Mouse (Mus musculus): ENCODE data around the gene Sned1. TPM values are rescaled to one million over a fixed set of nuclear protein-coding genes. Genes with fewer than 3 reads are reported as not detected.
A peak's percentile ranks its signal among the peaks of the same experiment; 100 is the strongest.
"Not testable (repeated sequence)": the region's sequence is repeated elsewhere in the genome, so short reads cannot be mapped to it uniquely, and the experiment has no call there.

Sned1 gene
- 5.8 and 6.7 TPM in 2 replicates for polyA plus RNA-seq (2015; fragmentation: Nextera tagmentation; extraction: Ambion mirVana)

- peaks cover 14% of the 10 kb centered on the region for H3K4me1 ChIP-seq (replicated peaks)
- peak within 1 kb of the TSS; percentile 56 for H3K4me3 ChIP-seq (replicated peaks)
- peak within 1 kb of the TSS; percentile 99 for H3K4me2 ChIP-seq (replicated peaks)
- no peak within 1 kb of the TSS for H3K27ac ChIP-seq
- no peaks in the 10 kb centered on the region for H3K36me3 ChIP-seq
- peak; percentile 88 for ATAC-seq
- WGBS, result 1% methylated on average over 97 of the region's 100 CpGs
- H3K27me3 ChIP-seq, result peaks cover 52% of the 10 kb centered on the region
- no peaks in the 10 kb centered on the region for H3K9me3 ChIP-seq
- peak within 1 kb of the TSS; percentile 69 for H3K9ac ChIP-seq (replicated peaks)
Observed at GRCm38 (mm10) chr1:93235576-93236544, at the start of gene Sned1. Gene Sned1 (plus strand): TSS chr1:93235841.

- ATAC-seq, result no peak
- peaks cover 15% of the 10 kb centered on the region for H3K27me3 ChIP-seq
- no peak overlapping the region for H3K4me3 ChIP-seq (replicated peaks)
- 9% methylated on average over 11 of the region's 17 CpGs for WGBS
- H3K27ac ChIP-seq, result no peak overlapping the region
- H3K4me1 ChIP-seq (replicated peaks), result peaks cover 6% of the 10 kb centered on the region; the same call in 1 of the 2 replicates
- peak overlapping the region; percentile 26; the same call in 1 of the 2 replicates for H3K4me2 ChIP-seq (replicated peaks)
- no peaks in the 10 kb centered on the region for H3K9me3 ChIP-seq
- H3K36me3 ChIP-seq, result no peaks in the 10 kb centered on the region
- H3K9ac ChIP-seq (replicated peaks), result peak overlapping the region; percentile 46; the same call in 1 of the 2 replicates
Observed at GRCm38 (mm10) chr1:93190726-93191305, 44.8 kb upstream of the Sned1 start.

GRCm38 (mm10) chr1:93194961-93195360 is 40.7 kb upstream of the Sned1 start:
- Histone ChIP-seq H3K4me2 (replicated peaks) (no peak overlapping the region), H3K4me3 (replicated peaks) (no peak overlapping the region), H3K36me3 (no peaks in the 10 kb centered on the region), H3K9ac (replicated peaks) (no peak overlapping the region), H3K27me3 (peaks cover 9% of the 10 kb centered on the region), H3K4me1 (replicated peaks) (peaks cover 6% of the 10 kb centered on the region; the same call in 1 of the 2 replicates), H3K9me3 (no peaks in the 10 kb centered on the region), H3K27ac (no peak overlapping the region)
- ATAC-seq, result no peak
- WGBS, result 82% methylated on average over 3 of the region's 3 CpGs

GRCm38 (mm10) chr1:93197454-93197853 is 38.2 kb upstream of the Sned1 start:
- 88% methylated on average over 2 of the region's 2 CpGs for WGBS
- H3K4me2 ChIP-seq (replicated peaks); H3K9me3 ChIP-seq; H3K27me3 ChIP-seq; H3K9ac ChIP-seq (replicated peaks); H3K27ac ChIP-seq; ATAC-seq; H3K4me1 ChIP-seq (replicated peaks); H3K36me3 ChIP-seq; H3K4me3 ChIP-seq (replicated peaks): not testable (repeated sequence)

- H3K9ac ChIP-seq (replicated peaks), result no peak overlapping the region
- no peak overlapping the region for H3K4me2 ChIP-seq (replicated peaks)
- H3K27me3 ChIP-seq, result no peaks in the 10 kb centered on the region
- H3K27ac ChIP-seq, result no peak overlapping the region
- ATAC-seq, result no peak
- H3K36me3 ChIP-seq, result no peaks in the 10 kb centered on the region
- H3K4me3 ChIP-seq (replicated peaks), result no peak overlapping the region
- H3K4me1 ChIP-seq (replicated peaks), result no peaks in the 10 kb centered on the region
- WGBS, result 80% methylated on average over 3 of the region's 3 CpGs
- H3K9me3 ChIP-seq, result no peaks in the 10 kb centered on the region
Observed at GRCm38 (mm10) chr1:93197916-93198315, 37.7 kb upstream of the Sned1 start.

GRCm38 (mm10) chr1:93206277-93206970 is 29.2 kb upstream of the Sned1 start:
- H3K9me3 ChIP-seq, result no peaks in the 10 kb centered on the region
- peaks cover 19% of the 10 kb centered on the region for H3K4me1 ChIP-seq (replicated peaks)
- H3K4me2 ChIP-seq (replicated peaks), result no peak overlapping the region
- H3K36me3 ChIP-seq, result no peaks in the 10 kb centered on the region
- H3K9ac ChIP-seq (replicated peaks), result no peak overlapping the region
- ATAC-seq, result no peak
- H3K27ac ChIP-seq, result no peak overlapping the region
- no peak overlapping the region for H3K4me3 ChIP-seq (replicated peaks)
- WGBS, result 59% methylated on average over 12 of the region's 12 CpGs
- no peaks in the 10 kb centered on the region for H3K27me3 ChIP-seq

- 96% methylated on average over 4 of the region's 4 CpGs for WGBS
- no peak for ATAC-seq
- peaks cover 25% of the 10 kb centered on the region for H3K4me1 ChIP-seq (replicated peaks)
- no peak overlapping the region for H3K27ac ChIP-seq
- H3K9ac ChIP-seq (replicated peaks), result no peak overlapping the region
- H3K36me3 ChIP-seq, result no peaks in the 10 kb centered on the region
- no peak overlapping the region for H3K4me2 ChIP-seq (replicated peaks)
- no peak overlapping the region for H3K4me3 ChIP-seq (replicated peaks)
- H3K27me3 ChIP-seq, result no peaks in the 10 kb centered on the region
- no peaks in the 10 kb centered on the region for H3K9me3 ChIP-seq
Observed at GRCm38 (mm10) chr1:93207536-93208064, 28.0 kb upstream of the Sned1 start.

GRCm38 (mm10) chr1:93210213-93210641 is 25.4 kb upstream of the Sned1 start:
- H3K4me2 ChIP-seq (replicated peaks), result no peak overlapping the region
- no peak overlapping the region for H3K9ac ChIP-seq (replicated peaks)
- no peaks in the 10 kb centered on the region for H3K36me3 ChIP-seq
- H3K27ac ChIP-seq, result no peak overlapping the region
- 53% methylated on average over 9 of the region's 9 CpGs for WGBS
- H3K4me1 ChIP-seq (replicated peaks), result peaks cover 31% of the 10 kb centered on the region
- H3K27me3 ChIP-seq, result no peaks in the 10 kb centered on the region
- no peaks in the 10 kb centered on the region for H3K9me3 ChIP-seq
- no peak overlapping the region for H3K4me3 ChIP-seq (replicated peaks)
- peak; percentile 71 for ATAC-seq

- Histone ChIP-seq H3K36me3 (no peaks in the 10 kb centered on the region), H3K27me3 (no peaks in the 10 kb centered on the region), H3K9ac (replicated peaks) (no peak overlapping the region), H3K4me3 (replicated peaks) (no peak overlapping the region), H3K27ac (no peak overlapping the region), H3K9me3 (no peaks in the 10 kb centered on the region), H3K4me1 (replicated peaks) (peaks cover 31% of the 10 kb centered on the region), H3K4me2 (replicated peaks) (no peak overlapping the region)
- ATAC-seq, result no peak
- 87% methylated on average over 11 of the region's 11 CpGs for WGBS
Observed at GRCm38 (mm10) chr1:93211019-93211418, 24.6 kb upstream of the Sned1 start.

- peaks cover 31% of the 10 kb centered on the region for H3K4me1 ChIP-seq (replicated peaks)
- H3K36me3 ChIP-seq, result no peaks in the 10 kb centered on the region
- H3K9me3 ChIP-seq, result no peaks in the 10 kb centered on the region
- H3K9ac ChIP-seq (replicated peaks), result no peak overlapping the region
- H3K27ac ChIP-seq, result no peak overlapping the region
- 49% methylated on average over 10 of the region's 10 CpGs for WGBS
- no peak overlapping the region for H3K4me2 ChIP-seq (replicated peaks)
- ATAC-seq, result no peak
- no peaks in the 10 kb centered on the region for H3K27me3 ChIP-seq
- H3K4me3 ChIP-seq (replicated peaks), result no peak overlapping the region
Observed at GRCm38 (mm10) chr1:93211549-93212220, 24.0 kb upstream of the Sned1 start.

GRCm38 (mm10) chr1:93212441-93212840 is 23.2 kb upstream of the Sned1 start:
- H3K9ac ChIP-seq (replicated peaks), result no peak overlapping the region
- WGBS, result 83% methylated on average over 7 of the region's 7 CpGs
- ATAC-seq, result no peak
- H3K4me1 ChIP-seq (replicated peaks), result peaks cover 29% of the 10 kb centered on the region
- no peak overlapping the region for H3K27ac ChIP-seq
- no peaks in the 10 kb centered on the region for H3K27me3 ChIP-seq
- no peak overlapping the region for H3K4me3 ChIP-seq (replicated peaks)
- H3K4me2 ChIP-seq (replicated peaks), result no peak overlapping the region
- H3K9me3 ChIP-seq, result no peaks in the 10 kb centered on the region
- H3K36me3 ChIP-seq, result no peaks in the 10 kb centered on the region
